Mouse (Mus musculus): ENCODE measurements around the gene 1700017N19Rik. TPM values are rescaled to one million over a fixed set of nuclear protein-coding genes. Genes with fewer than 3 reads are reported as not detected.

The 1700017N19Rik gene
- polyA plus RNA-seq (2017; shearing (Covaris generic)) = not detected

GRCm38 (mm10) chr10:100590323-100590722 lies at the start of gene 1700017N19Rik, which contains the start of gene 4930430F08Rik:
1700017N19Rik (plus strand) TSS chr10:100590484.
4930430F08Rik (minus strand) TSS chr10:100590423.

Other genes starting within 250 kb of the 1700017N19Rik start
- not detected for gene Gm4302, start 249.6 kb upstream of the 1700017N19Rik start, polyA plus RNA-seq (2017; shearing (Covaris generic))
- gene Gm4303, start 244.5 kb upstream of the 1700017N19Rik start, polyA plus RNA-seq (2017; shearing (Covaris generic)) = not detected
- gene Gm4305, start 239.4 kb upstream of the 1700017N19Rik start, polyA plus RNA-seq (2017; shearing (Covaris generic)) = not detected
- gene Gm4307, start 229.1 kb upstream of the 1700017N19Rik start, polyA plus RNA-seq (2017; shearing (Covaris generic)) = not detected
- not detected for gene Gm4312, start 207.9 kb upstream of the 1700017N19Rik start, polyA plus RNA-seq (2017; shearing (Covaris generic))
- 0.51 TPM for gene Tmtc3, start 103.1 kb upstream of the 1700017N19Rik start, polyA plus RNA-seq (2017; shearing (Covaris generic))
- gene Cep290, start 102.9 kb upstream of the 1700017N19Rik start, polyA plus RNA-seq (2017; shearing (Covaris generic)) = 0.41 TPM
- gene 4930430F08Rik, start 61 bp upstream of the 1700017N19Rik start, polyA plus RNA-seq (2017; shearing (Covaris generic)) = 3.3 TPM